Comparison of ENCODE assay signal across 9 mouse cellular contexts in genomic region chr6:87277527-87277926, GRCm38 (mm10). TPM values are rescaled to one million over a fixed set of nuclear protein-coding genes. Genes with fewer than 3 reads are reported as not detected.
DNase-seq lines count a peak whose midpoint lies in the region; ATAC-seq and TF ChIP-seq lines count a peak whose summit lies in the region.
"Had no signal": no experiment of that assay in that cellular context is flagged by ENCODE, and none has a peak within 500 bp of the region (broad histone marks: within the 10 kb centered on the region; RNA-seq: fewer than 3 reads in every experiment).

No protein-coding gene starts in this region.

- no peak overlapping the region for H3K4me2 ChIP-seq in heart, embryonic 16.5 days (ENCODE audit: low read depth, low read length)
- H3K4me2 ChIP-seq: liver, embryonic 15.5 days had no signal

- no peak overlapping the region for H3K9ac ChIP-seq in heart, embryonic 16.5 days (ENCODE audit: low read length)
- H3K9ac ChIP-seq: liver, embryonic 15.5 days had no signal

- TF ChIP-seq CTCF in olfactory bulb, adult 2 months (IDR thresholded peaks at IDR 0.05; ENCODE audit: insufficient read depth, low read depth, low read length), result no peak

- no peak overlapping the region for H3K4me3 ChIP-seq in heart, embryonic 16.5 days (ENCODE audit: low read length)
- no peak overlapping the region for H3K4me3 ChIP-seq in olfactory bulb, adult 2 months (ENCODE audit: insufficient read depth, low read depth, low read length)
- H3K4me3 ChIP-seq: liver, embryonic 15.5 days had no signal

- no peak for TF ChIP-seq POLR2A in olfactory bulb, adult 2 months (IDR thresholded peaks at IDR 0.05; ENCODE audit: insufficient read depth, low read depth, low read length)

- peak; percentile 63 for DNase-seq in left cerebral cortex, postnatal 4 days
- DNase-seq in left cerebral cortex, adult 11 months (ENCODE audit: low spot score), result no peak
- DNase-seq in embryo, embryonic 11 days, result peak; percentile 49
- peak; percentile 29 for DNase-seq in large intestine, adult 2 months (ENCODE audit: low read depth, low spot score)
- DNase-seq in thymus, postnatal 25 days, result no peak
- no peak for DNase-seq in cerebellum, adult 11-12 months

- WGBS in heart, embryonic 16.5 days, result 21% methylated on average over 3 of the region's 3 CpGs
- 4% methylated on average over 3 of the region's 3 CpGs for WGBS in large intestine, adult 2 months
- WGBS in olfactory bulb, adult 2 months, result 11% methylated on average over 3 of the region's 3 CpGs

- peaks cover 4% of the 10 kb centered on the region for H3K9me3 ChIP-seq in heart, embryonic 16.5 days (replicated peaks; ENCODE audit: control insufficient read depth, low read length)
- H3K9me3 ChIP-seq: liver, embryonic 15.5 days had no signal

- intact Hi-C loops in left cerebral cortex, postnatal 4 days (cut with DNase I), result no loop called here

- H3K36me3 ChIP-seq in heart, embryonic 16.5 days (ENCODE audit: control insufficient read depth, insufficient read depth), result peaks cover 8% of the 10 kb centered on the region
- H3K36me3 ChIP-seq: liver, embryonic 15.5 days had no signal

- H3K27me3 ChIP-seq in heart, embryonic 16.5 days (ENCODE audit: control insufficient read depth, insufficient read depth, low read length), result no peaks in the 10 kb centered on the region
- H3K27me3 ChIP-seq: liver, embryonic 15.5 days had no signal

- peaks cover 28% of the 10 kb centered on the region for H3K4me1 ChIP-seq in heart, embryonic 16.5 days (ENCODE audit: control insufficient read depth, insufficient read depth, low read length)
- H3K4me1 ChIP-seq in olfactory bulb, adult 2 months (ENCODE audit: control insufficient read depth, insufficient read depth, low read length), result peaks cover 18% of the 10 kb centered on the region

- H3K27ac ChIP-seq in heart, embryonic 16.5 days (ENCODE audit: low read length), result peak overlapping the region; percentile 30; the same call in 1 of the 2 replicates
- 0 out of 2 replicates have a peak overlapping the region, but pooled peaks have one; percentile 34 for H3K27ac ChIP-seq in olfactory bulb, adult 2 months (ENCODE audit: insufficient read depth, low read depth, low read length)
- H3K27ac ChIP-seq: liver, embryonic 15.5 days had no signal

- ATAC-seq in heart, embryonic 16.5 days (replicated peaks; ENCODE audit: extremely low read depth, insufficient read depth, low FRiP score), result 0 out of 2 replicates have a peak, but pooled peaks have one; percentile 54

RNA-seq across cellular contexts. Expression of gene Antxr1, which starts 58.1 kb away (rescaled TPM):
- total RNA-seq in left cerebral cortex, postnatal 4 days (2021), result 10 to 100 TPM; 20.9 to 28.4 TPM
- polyA plus RNA-seq in heart, embryonic 16.5 days (2015; fragmentation: Nextera tagmentation; extraction: Ambion mirVana), result 3.8 and 4.9 TPM in 2 replicates
- polyA plus RNA-seq in large intestine, adult 2 months (2012; rRNA removed), result 3.7 and 5.1 TPM in 2 replicates
- polyA plus RNA-seq in olfactory bulb, adult 2 months (2012; ENCODE audit: insufficient read depth, insufficient read length, low replicate concordance, missing spikeins), result not detected in 2 replicates

Comparison
In these comparisons a context has a peak if more than half of its experiments do, and no peak if none do; other contexts are left out.
1. DNase-seq: peak in left cerebral cortex, postnatal 4 days (single experiment), embryo, embryonic 11 days (single experiment) and large intestine, adult 2 months (single experiment); none in left cerebral cortex, adult 11 months (single experiment), thymus, postnatal 25 days (single experiment) and cerebellum, adult 11-12 months (single experiment).